Mouse (Mus musculus) forebrain, postnatal 0 days (tissue): ENCODE measurements around the gene Adamts18. TPM values are rescaled to one million over a fixed set of nuclear protein-coding genes. Genes with fewer than 3 reads are reported as not detected.

Experiments used
- ATAC-seq: fragments of 200-750 bp; cut with Nextera tagmentation; 2 replicates; pipeline ENCODE4 v1.8.0; 2017; ENCODE audit warnings: mild to moderate bottlenecking, moderate library complexity
- DNase-seq: peaks from one replicate; pipeline ENCODE4 v3.0.0-alpha.2; 2015
- H3K27ac ChIP-seq: fragments of 300-500 bp; sonication (generic); 2 replicates; pipeline ENCODE4 v1.5.1; 2014; ENCODE audit warnings: low read depth, mild to moderate bottlenecking, antibody characterized with exemption, low read length, moderate library complexity, mixed read lengths
- H3K27me3 ChIP-seq: fragments of 300-500 bp; sonication (generic); 2 replicates; pipeline ENCODE4 v1.6.1; 2014; ENCODE audit warnings: mild to moderate bottlenecking, low read length, mixed read lengths; ENCODE audit not compliant: insufficient read depth
- H3K36me3 ChIP-seq: fragments of 300-500 bp; sonication (generic); 2 replicates; pipeline ENCODE4 v1.6.1; 2014; ENCODE audit warnings: mild to moderate bottlenecking, moderate library complexity; ENCODE audit not compliant: insufficient read depth
- H3K4me1 ChIP-seq: fragments of 300-500 bp; sonication (generic); 2 replicates; pipeline ENCODE4 v1.6.1; 2014; ENCODE audit warnings: antibody characterized with exemption; ENCODE audit not compliant: insufficient read depth
- H3K4me2 ChIP-seq: fragments of 300-500 bp; sonication (generic); 2 replicates; pipeline ENCODE4 v1.6.1; 2014; ENCODE audit warnings: low read depth, mild to moderate bottlenecking, moderate library complexity
- H3K4me3 ChIP-seq: fragments of 300-500 bp; sonication (generic); 2 replicates; pipeline ENCODE4 v1.5.1; 2014; ENCODE audit warnings: low read depth, low read length, mixed read lengths
- H3K9ac ChIP-seq: fragments of 300-500 bp; sonication (generic); 2 replicates; pipeline ENCODE4 v1.6.1; 2014; ENCODE audit warnings: mild to moderate bottlenecking
- H3K9me3 ChIP-seq: fragments of 300-500 bp; sonication (generic); 2 replicates; pipeline ENCODE4 v1.6.1; 2016; ENCODE audit warnings: low read length
- CTCF ChIP-seq: sonication (generic); IDR thresholded peaks from 2 replicates; pipeline ENCODE4 v1.5.1; 2016; ENCODE audit warnings: antibody characterized with exemption, control low read depth, low read depth
- WGBS: fragments of 180-500 bp; shearing (Covaris S2); extraction: QIAGEN DNeasy Blood & Tissue Kit; methylation state at CpG from one replicate; pipeline ENCODE4 v1.1.7; 2014; 5-methylcytosine and 5-hydroxymethylcytosine counted together
- polyA plus RNA-seq: library from polyadenylated mRNA; unstranded; fragments of >200 nt; fragmentation: Nextera tagmentation; extraction: Ambion mirVana; gene quantifications from 2 replicates; pipeline ENCODE4 v1.2.1, GENCODE M21; 2015
- total RNA-seq: library from RNA; depleted of rRNA; stranded (reverse); fragments of >200 nt; gene quantifications from 2 replicates; pipeline ENCODE4 v1.2.3, GENCODE M21; 2014

Gene Adamts18
- total and polyA plus RNA-seq, 2 experiments from 2014 or later: 4.7 to 8.9 TPM

DNA sequence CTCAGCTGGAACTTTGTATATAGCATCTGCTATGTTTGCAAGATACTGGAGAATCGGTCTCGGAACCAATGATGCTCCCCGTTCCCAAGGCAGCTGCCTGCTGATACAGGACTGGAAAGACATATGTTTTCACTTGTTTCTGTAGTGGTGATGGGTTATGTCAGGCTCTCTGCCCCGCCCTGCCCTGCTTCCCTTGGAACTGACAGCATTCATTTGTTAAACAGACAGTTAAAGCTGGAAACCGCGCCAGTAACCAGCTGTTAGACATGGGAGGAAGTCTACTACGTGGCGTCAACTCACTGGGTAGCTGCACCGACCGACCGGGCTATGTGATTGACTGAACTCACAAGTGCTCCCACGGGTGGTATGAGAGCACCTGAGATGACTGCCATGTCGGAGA, 56.7 kb downstream of the Adamts18 start:
- ATAC-seq: no peak
- no peak for TF ChIP-seq CTCF
- H3K27me3 ChIP-seq: no peaks in the 10 kb centered on the region
- H3K4me2 ChIP-seq: no peak overlapping the region
- H3K4me3 ChIP-seq: no peak overlapping the region
- H3K9ac ChIP-seq: no peak overlapping the region
- no peaks in the 10 kb centered on the region for H3K36me3 ChIP-seq
- DNase-seq: no peak
- H3K4me1 ChIP-seq: no peaks in the 10 kb centered on the region
- no peak overlapping the region for H3K27ac ChIP-seq
- WGBS: 82% methylated on average over 13 of the region's 13 CpGs
- no peaks in the 10 kb centered on the region for H3K9me3 ChIP-seq

DNA sequence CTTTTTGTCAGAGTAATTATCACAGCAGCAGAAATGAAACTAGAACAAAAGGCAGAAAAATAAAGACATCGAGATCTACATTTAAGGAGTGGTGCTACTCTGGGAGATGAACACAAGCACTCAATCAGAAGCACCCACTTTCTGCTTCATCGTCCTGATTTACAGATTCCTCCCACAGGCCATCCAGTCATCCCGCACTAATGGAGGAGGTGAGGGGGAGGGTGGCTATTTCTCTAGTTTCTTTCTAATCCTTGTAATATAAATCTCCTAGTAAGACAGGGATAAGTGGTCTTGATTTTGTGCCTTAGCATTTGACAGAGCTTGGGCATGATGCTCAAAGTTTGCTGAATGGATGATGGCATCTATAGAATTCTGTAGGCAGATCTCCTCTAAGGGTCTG, 57.5 kb downstream of the Adamts18 start:
- H3K4me3 ChIP-seq: no peak overlapping the region
- no peaks in the 10 kb centered on the region for H3K27me3 ChIP-seq
- DNase-seq: no peak
- ATAC-seq: no peak
- no peak overlapping the region for H3K9ac ChIP-seq
- TF ChIP-seq CTCF: no peak
- no peak overlapping the region for H3K4me2 ChIP-seq
- no peaks in the 10 kb centered on the region for H3K9me3 ChIP-seq
- no peaks in the 10 kb centered on the region for H3K36me3 ChIP-seq
- no peak overlapping the region for H3K27ac ChIP-seq
- WGBS: 83% methylated on average over 3 of the region's 3 CpGs
- H3K4me1 ChIP-seq: no peaks in the 10 kb centered on the region

DNA sequence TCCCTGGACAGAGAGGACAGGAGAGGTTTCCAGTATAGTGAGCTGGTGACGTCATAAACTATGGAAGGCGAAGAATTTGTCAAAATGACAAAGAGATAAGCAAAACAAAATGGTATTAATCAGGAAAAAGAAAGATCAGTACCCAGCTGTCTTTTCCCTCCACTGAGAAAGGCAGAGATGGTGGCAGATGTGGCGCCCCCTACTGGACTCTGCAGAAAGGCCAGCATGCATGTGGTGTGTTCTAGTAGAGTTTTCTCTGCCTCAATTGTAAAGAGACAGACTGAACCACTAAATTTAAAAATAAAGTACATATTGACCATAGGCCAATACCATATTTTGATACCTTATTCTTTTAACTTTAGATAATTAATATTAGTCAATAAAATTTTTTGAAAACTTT, 64.8 kb downstream of the Adamts18 start:
- Histone ChIP-seq H3K27ac (no peak overlapping the region), H3K27me3 (no peaks in the 10 kb centered on the region), H3K9ac (no peak overlapping the region), H3K4me1 (no peaks in the 10 kb centered on the region), H3K36me3 (no peaks in the 10 kb centered on the region), H3K4me3 (no peak overlapping the region), H3K9me3 (no peaks in the 10 kb centered on the region), H3K4me2 (no peak overlapping the region)
- no peak for TF ChIP-seq CTCF
- 82% methylated on average over 3 of the region's 3 CpGs for WGBS
- no peak for ATAC-seq
- DNase-seq: no peak

DNA sequence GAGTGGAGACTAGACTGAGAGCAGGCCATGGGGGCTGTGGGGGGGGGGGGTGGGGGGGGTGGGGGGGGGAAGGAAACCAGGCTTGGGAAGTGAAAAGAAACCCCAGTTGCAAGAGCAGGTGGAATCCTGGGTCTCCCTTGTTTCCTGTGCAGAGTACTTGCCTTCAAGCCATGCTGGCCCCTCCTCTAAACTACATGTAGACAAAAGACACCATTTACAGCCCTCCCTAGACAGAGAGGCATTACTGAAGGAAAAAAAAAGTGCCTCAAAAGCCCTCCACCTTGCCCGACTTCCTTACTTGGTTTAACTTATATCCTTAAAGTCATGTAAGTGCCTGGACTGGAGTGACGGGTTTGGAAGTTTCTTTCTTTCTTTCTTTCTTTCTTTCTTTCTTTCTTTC, 67.0 kb downstream of the Adamts18 start:
- ATAC-seq (no peak), DNase-seq (peak; percentile 0)
- WGBS: 37% methylated on average over 2 of the region's 2 CpGs
- Histone ChIP-seq H3K4me3 (no peak overlapping the region), H3K4me2 (no peak overlapping the region), H3K27ac (no peak overlapping the region), H3K4me1 (no peaks in the 10 kb centered on the region), H3K27me3 (no peaks in the 10 kb centered on the region), H3K9me3 (no peaks in the 10 kb centered on the region), H3K36me3 (no peaks in the 10 kb centered on the region), H3K9ac (no peak overlapping the region)
- no peak for TF ChIP-seq CTCF

DNA sequence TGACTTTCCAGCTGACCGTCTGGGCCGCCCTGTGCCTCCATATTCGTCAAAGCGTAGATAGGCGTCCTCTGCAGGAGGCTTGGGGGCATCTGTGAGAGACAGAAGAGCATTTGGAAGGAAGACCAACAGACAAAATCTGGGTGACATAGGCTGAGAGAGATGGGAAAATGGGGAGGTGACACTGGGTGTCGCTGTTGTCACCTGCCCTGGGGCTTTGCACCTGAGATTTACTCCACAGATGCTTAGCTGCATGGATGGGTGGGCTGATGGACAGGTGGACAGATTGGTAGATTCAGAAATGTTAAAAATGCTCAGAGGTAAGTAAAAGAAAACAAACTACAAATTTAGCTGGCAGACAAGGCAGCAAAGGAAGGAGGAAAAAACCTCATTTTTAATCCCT, 73.2 kb downstream of the Adamts18 start:
- ATAC-seq (no peak), DNase-seq (no peak)
- no peak overlapping the region for H3K9ac ChIP-seq
- H3K4me1 ChIP-seq: no peaks in the 10 kb centered on the region
- no peak for TF ChIP-seq CTCF
- H3K9me3 ChIP-seq: no peaks in the 10 kb centered on the region
- WGBS: 83% methylated on average over 6 of the region's 6 CpGs
- H3K4me2 ChIP-seq: no peak overlapping the region
- no peaks in the 10 kb centered on the region for H3K27me3 ChIP-seq
- no peak overlapping the region for H3K27ac ChIP-seq
- H3K4me3 ChIP-seq: no peak overlapping the region
- peaks cover 3% of the 10 kb centered on the region; the same call in 1 of the 2 replicates for H3K36me3 ChIP-seq

DNA sequence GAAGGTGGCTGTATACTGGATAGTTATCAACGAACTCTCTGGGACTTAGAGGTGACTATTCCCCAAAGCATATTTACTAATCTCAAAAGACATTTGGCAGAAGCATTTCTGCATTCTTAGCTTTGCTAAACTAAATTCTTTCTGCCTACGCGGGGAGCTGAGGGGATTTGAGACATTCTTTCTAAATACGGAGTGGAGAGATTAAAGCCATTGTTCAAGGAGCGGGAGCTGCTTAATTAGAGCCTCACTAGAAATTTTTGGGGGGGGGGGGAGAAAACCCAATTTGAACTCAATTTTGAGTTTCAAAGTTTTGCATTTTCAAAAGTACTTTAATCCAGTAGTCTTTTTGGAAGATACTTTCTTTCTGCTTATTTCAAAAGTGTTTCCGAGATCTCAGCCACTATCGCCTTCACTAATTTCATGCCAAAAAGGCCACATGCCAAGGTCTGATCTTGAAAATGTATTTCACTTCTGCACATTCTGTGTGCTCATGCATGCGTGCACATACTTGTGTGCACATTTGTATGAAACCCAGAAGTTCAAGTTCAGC, 79.6 kb downstream of the Adamts18 start:
- H3K27me3 ChIP-seq: no peaks in the 10 kb centered on the region
- H3K4me3 ChIP-seq: no peak overlapping the region
- peaks cover 7% of the 10 kb centered on the region; the same call in 1 of the 2 replicates for H3K36me3 ChIP-seq
- TF ChIP-seq CTCF: no peak
- no peak for ATAC-seq
- no peaks in the 10 kb centered on the region for H3K4me1 ChIP-seq
- no peak overlapping the region for H3K4me2 ChIP-seq
- 25% methylated on average over 8 of the region's 8 CpGs for WGBS
- no peak overlapping the region for H3K9ac ChIP-seq
- H3K9me3 ChIP-seq: no peaks in the 10 kb centered on the region
- H3K27ac ChIP-seq: no peak overlapping the region
- no peak for DNase-seq

DNA sequence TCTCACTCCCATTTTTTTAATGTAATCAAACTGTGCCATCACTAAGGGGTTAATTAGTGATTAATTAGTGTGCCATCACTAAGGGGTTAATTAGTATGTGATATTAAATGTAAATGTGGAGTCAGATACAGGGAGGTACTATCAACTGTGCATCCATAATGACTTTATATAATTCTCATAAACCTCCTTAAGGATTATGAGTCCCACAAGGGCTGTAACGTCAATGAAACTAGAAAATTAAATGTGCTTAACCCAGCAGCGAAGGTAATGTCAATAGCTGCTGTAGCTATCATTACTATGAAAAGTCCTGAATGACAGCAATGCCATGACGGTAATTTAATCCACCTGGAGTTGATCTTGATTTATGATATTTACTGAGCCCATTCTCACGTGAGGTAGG, 83.4 kb downstream of the Adamts18 start:
- Histone ChIP-seq H3K27ac (no peak overlapping the region), H3K4me2 (no peak overlapping the region), H3K4me3 (no peak overlapping the region), H3K27me3 (no peaks in the 10 kb centered on the region), H3K36me3 (0 out of 2 replicates have a peak, but pooled peaks cover 4% of the 10 kb centered on the region), H3K9ac (no peak overlapping the region), H3K4me1 (no peaks in the 10 kb centered on the region), H3K9me3 (no peaks in the 10 kb centered on the region)
- 86% methylated on average over 4 of the region's 4 CpGs for WGBS
- no peak for ATAC-seq
- TF ChIP-seq CTCF: no peak
- no peak for DNase-seq
